Mouse (Mus musculus): ENCODE results near the gene Tmsb4x. TPM values are rescaled to one million over a fixed set of nuclear protein-coding genes. Genes with fewer than 3 reads are reported as not detected.

The Tmsb4x gene
- over 10,000 TPM; 15,282 to 18,141 TPM for polyA plus RNA-seq (2017; shearing (Covaris generic))

GRCm38 (mm10) chrX:167208978-167209754, at the start of gene Tmsb4x:
Tmsb4x (minus strand) TSS chrX:167209315.

Other genes with a start within 250 kb of the Tmsb4x start
- gene Tlr8, start 55.0 kb upstream of the Tmsb4x start, polyA plus RNA-seq (2017; shearing (Covaris generic)), result not detected
- gene Tlr7, start 121.2 kb upstream of the Tmsb4x start, polyA plus RNA-seq (2017; shearing (Covaris generic)), result 10 to 100 TPM in 1 of 2 experiments, 1 to 10 TPM in 1; 5.4 to 12.0 TPM
- gene Prps2, start 173.4 kb upstream of the Tmsb4x start, polyA plus RNA-seq (2017; shearing (Covaris generic)), result 10 to 100 TPM; 56.9 to 74.0 TPM

Data from inflammation-experienced regulatory T-cells (primary cell).